Mouse (Mus musculus) spleen, postnatal 4 days (tissue): ENCODE measurements around the gene Nsd2.
"Not testable (repeated sequence)": the region's sequence is repeated elsewhere in the genome, so short reads cannot be mapped to it uniquely, and the experiment has no call there.

Source experiments
- DNase-seq, 2 experiments: peaks; one replicate each; pipeline ENCODE4 v3.0.0; 2022; ENCODE audit warnings: low spot score in 2 of 2

The Nsd2 gene

GRCm38 (mm10) chr5:33851466-33851865 is 30.9 kb downstream of the Nsd2 start:
- no peak for DNase-seq

- DNase-seq: no peak
Observed at GRCm38 (mm10) chr5:33853086-33853485, 32.6 kb downstream of the Nsd2 start.

- DNase-seq: no peak
Observed at GRCm38 (mm10) chr5:33854019-33854418, 33.5 kb downstream of the Nsd2 start.

- DNase-seq: no peak
Observed at GRCm38 (mm10) chr5:33857693-33858092, 37.2 kb downstream of the Nsd2 start.

GRCm38 (mm10) chr5:33875472-33875871 is 54.9 kb downstream of the Nsd2 start:
- DNase-seq: no peak

- no peak for DNase-seq
Observed at GRCm38 (mm10) chr5:33881118-33881517, 60.6 kb downstream of the Nsd2 start.

- DNase-seq: no peak
Observed at GRCm38 (mm10) chr5:33893406-33893805, 72.9 kb downstream of the Nsd2 start.

GRCm38 (mm10) chr5:33895116-33895515 is 74.6 kb downstream of the Nsd2 start:
- DNase-seq: no peak

- no peak for DNase-seq
Observed at GRCm38 (mm10) chr5:33897158-33897557, 76.6 kb downstream of the Nsd2 start.

GRCm38 (mm10) chr5:33898671-33899070 is 78.1 kb downstream of the Nsd2 start:
- DNase-seq: no peak

GRCm38 (mm10) chr5:33899245-33899644 is 78.7 kb downstream of the Nsd2 start:
- DNase-seq: no peak

- DNase-seq: no peak
Observed at GRCm38 (mm10) chr5:33900101-33900500, 79.6 kb downstream of the Nsd2 start.

- DNase-seq: peak in 1 of 2 experiments; percentile 33
Observed at GRCm38 (mm10) chr5:33900701-33901263, 80.3 kb downstream of the Nsd2 start.

GRCm38 (mm10) chr5:33901278-33901677 is 80.8 kb downstream of the Nsd2 start:
- peak in 1 of 2 experiments; percentile 31 for DNase-seq

- no peak for DNase-seq
Observed at GRCm38 (mm10) chr5:33902696-33903095, 82.2 kb downstream of the Nsd2 start.

GRCm38 (mm10) chr5:33903176-33903575 is 82.7 kb downstream of the Nsd2 start:
- DNase-seq: peak in 1 of 2 experiments; percentile 52

GRCm38 (mm10) chr5:33915031-33915430 is 94.5 kb downstream of the Nsd2 start:
- DNase-seq: not testable (repeated sequence)

- not testable (repeated sequence) for DNase-seq
Observed at GRCm38 (mm10) chr5:33916616-33917015, 96.1 kb downstream of the Nsd2 start.

GRCm38 (mm10) chr5:33919466-33919865 is 98.9 kb downstream of the Nsd2 start:
- no peak for DNase-seq

- DNase-seq: no peak
Observed at GRCm38 (mm10) chr5:33920037-33920436, 99.5 kb downstream of the Nsd2 start.

GRCm38 (mm10) chr5:33920924-33921323 is 100.4 kb downstream of the Nsd2 start:
- DNase-seq: no peak

GRCm38 (mm10) chr5:33921486-33922235 is 101.1 kb downstream of the Nsd2 start:
- no peak for DNase-seq

- no peak for DNase-seq
Observed at GRCm38 (mm10) chr5:33922566-33922965, 102.0 kb downstream of the Nsd2 start.
